Mouse (Mus musculus): ENCODE results near the gene Foxd1. TPM values are rescaled to one million over a fixed set of nuclear protein-coding genes. Genes with fewer than 3 reads are reported as not detected.
A peak's percentile ranks its signal among the peaks of the same experiment; 100 is the strongest.

Foxd1 gene
- polyA plus RNA-seq, 1 experiment from 2014 or later = not detected

- peaks cover 9% of the 10 kb centered on the region for H3K36me3 ChIP-seq (ENCODE audit: control insufficient read depth, insufficient read depth, low read length)
- no peak for ATAC-seq (ENCODE audit: low FRiP score, low TSS enrichment)
These were observed 42.4 kb upstream of the Foxd1 start for GRCm38 (mm10) chr13:98311597-98311996.

GRCm38 (mm10) chr13:98313631-98314030, 40.4 kb upstream of the Foxd1 start:
- Histone ChIP-seq H3K27ac (replicated peaks) (no peak overlapping the region), H3K4me3 (ENCODE audit: low read depth, low read length) (no peak overlapping the region), H3K9me3 (ENCODE audit: control insufficient read depth, low read length) (no peaks in the 10 kb centered on the region), H3K4me1 (replicated peaks; ENCODE audit: control insufficient read depth, insufficient read depth) (no peaks in the 10 kb centered on the region; the same call in 1 of the 2 replicates), H3K27me3 (ENCODE audit: control insufficient read depth, insufficient read depth, low read length) (no peaks in the 10 kb centered on the region), H3K4me2 (replicated peaks; ENCODE audit: low read depth) (no peak overlapping the region), H3K36me3 (ENCODE audit: control insufficient read depth, insufficient read depth, low read length) (peaks cover 9% of the 10 kb centered on the region), H3K9ac (ENCODE audit: low read length) (no peak overlapping the region)
- 55% methylated on average over 7 of the region's 7 CpGs for whole genome bisulfite sequencing
- TF ChIP-seq EP300 (optimal IDR thresholded peaks at IDR 0.05) (no peak), CTCF (IDR thresholded peaks at IDR 0.05; ENCODE audit: low read depth) (no peak)
- DNase-seq (ENCODE audit: low spot score) (no peak), ATAC-seq (ENCODE audit: low FRiP score, low TSS enrichment) (no peak)

More at GRCm38 (mm10) chr13:98311597-98311996, 42.4 kb upstream of the Foxd1 start:
- Histone ChIP-seq H3K4me3 (ENCODE audit: low read depth, low read length) (no peak overlapping the region), H3K9me3 (ENCODE audit: control insufficient read depth, low read length) (no peaks in the 10 kb centered on the region), H3K9ac (ENCODE audit: low read length) (no peak overlapping the region), H3K27me3 (ENCODE audit: control insufficient read depth, insufficient read depth, low read length) (no peaks in the 10 kb centered on the region), H3K27ac (replicated peaks) (no peak overlapping the region), H3K4me1 (replicated peaks; ENCODE audit: control insufficient read depth, insufficient read depth) (no peaks in the 10 kb centered on the region; the same call in 1 of the 2 replicates), H3K4me2 (replicated peaks; ENCODE audit: low read depth) (no peak overlapping the region)
- WGBS = 87% methylated on average over 5 of the region's 5 CpGs
- no peak for TF ChIP-seq EP300 (optimal IDR thresholded peaks at IDR 0.05)
- DNase-seq (ENCODE audit: low spot score) = no peak

DNA sequence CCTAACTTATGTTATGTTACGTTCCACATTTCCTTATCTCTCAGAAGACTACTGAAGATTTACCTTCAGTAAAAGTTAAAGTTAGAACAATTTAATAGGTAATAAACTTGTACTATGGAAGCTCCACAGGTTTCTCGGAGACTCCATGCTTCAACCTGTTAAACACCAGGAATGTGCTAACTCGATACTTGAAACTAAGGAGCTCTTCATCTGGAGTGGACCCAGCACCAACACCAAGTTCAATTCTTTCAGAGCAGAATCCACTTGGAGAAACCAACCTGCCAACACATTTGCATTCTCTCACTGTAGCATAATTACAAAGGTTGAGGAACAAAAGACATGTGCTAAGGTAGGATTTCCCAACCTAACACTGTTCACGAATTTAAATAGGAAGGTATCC, 38.9 kb upstream of the Foxd1 start:
- no peak for ATAC-seq (ENCODE audit: low FRiP score, low TSS enrichment)
- H3K27me3 ChIP-seq (ENCODE audit: control insufficient read depth, insufficient read depth, low read length) = no peaks in the 10 kb centered on the region
- H3K4me2 ChIP-seq (replicated peaks; ENCODE audit: low read depth) = no peak overlapping the region
- no peak for DNase-seq (ENCODE audit: low spot score)
- no peak for TF ChIP-seq EP300 (optimal IDR thresholded peaks at IDR 0.05)
- TF ChIP-seq CTCF (IDR thresholded peaks at IDR 0.05; ENCODE audit: low read depth) = no peak
- 55% methylated on average over 4 of the region's 4 CpGs for WGBS
- no peak overlapping the region for H3K27ac ChIP-seq (replicated peaks)
- H3K9ac ChIP-seq (ENCODE audit: low read length) = no peak overlapping the region
- H3K36me3 ChIP-seq (ENCODE audit: control insufficient read depth, insufficient read depth, low read length) = peaks cover 9% of the 10 kb centered on the region
- no peak overlapping the region for H3K4me3 ChIP-seq (ENCODE audit: low read depth, low read length)
- H3K9me3 ChIP-seq (ENCODE audit: control insufficient read depth, low read length) = no peaks in the 10 kb centered on the region
- H3K4me1 ChIP-seq (replicated peaks; ENCODE audit: control insufficient read depth, insufficient read depth) = no peaks in the 10 kb centered on the region; the same call in 1 of the 2 replicates

DNA sequence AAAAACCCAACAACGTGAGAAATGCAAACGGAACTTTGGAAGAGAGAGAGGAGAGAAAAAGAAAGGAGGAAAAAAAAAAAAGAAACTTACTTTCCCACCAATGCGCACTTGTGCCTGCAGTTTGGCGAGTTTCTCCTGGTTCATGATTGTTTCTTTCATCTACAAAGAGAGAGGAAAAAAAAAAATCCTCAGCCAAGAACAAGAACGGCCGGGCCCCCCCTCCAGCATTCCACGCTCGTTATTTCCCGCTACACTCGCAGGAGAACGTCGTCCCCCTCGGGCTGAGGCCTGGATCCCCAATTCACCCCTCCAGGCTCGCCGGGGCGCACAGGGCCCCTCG, 37.9 kb upstream of the Foxd1 start:
- H3K27ac ChIP-seq (replicated peaks) = peak overlapping the region; percentile 96
- peak overlapping the region; percentile 71 for H3K4me2 ChIP-seq (replicated peaks; ENCODE audit: low read depth)
- no peaks in the 10 kb centered on the region; the same call in 1 of the 2 replicates for H3K4me1 ChIP-seq (replicated peaks; ENCODE audit: control insufficient read depth, insufficient read depth)
- H3K9me3 ChIP-seq (ENCODE audit: control insufficient read depth, low read length) = no peaks in the 10 kb centered on the region
- ATAC-seq (ENCODE audit: low FRiP score, low TSS enrichment) (no peak), DNase-seq (ENCODE audit: low spot score) (no peak)
- H3K27me3 ChIP-seq (ENCODE audit: control insufficient read depth, insufficient read depth, low read length) = no peaks in the 10 kb centered on the region
- WGBS = under 1% methylated on average over 16 of the region's 17 CpGs
- TF ChIP-seq EP300 (optimal IDR thresholded peaks at IDR 0.05) = no peak
- peaks cover 9% of the 10 kb centered on the region for H3K36me3 ChIP-seq (ENCODE audit: control insufficient read depth, insufficient read depth, low read length)
- peak overlapping the region; percentile 96 for H3K4me3 ChIP-seq (ENCODE audit: low read depth, low read length)
- peak overlapping the region; percentile 98 for H3K9ac ChIP-seq (ENCODE audit: low read length)

DNA sequence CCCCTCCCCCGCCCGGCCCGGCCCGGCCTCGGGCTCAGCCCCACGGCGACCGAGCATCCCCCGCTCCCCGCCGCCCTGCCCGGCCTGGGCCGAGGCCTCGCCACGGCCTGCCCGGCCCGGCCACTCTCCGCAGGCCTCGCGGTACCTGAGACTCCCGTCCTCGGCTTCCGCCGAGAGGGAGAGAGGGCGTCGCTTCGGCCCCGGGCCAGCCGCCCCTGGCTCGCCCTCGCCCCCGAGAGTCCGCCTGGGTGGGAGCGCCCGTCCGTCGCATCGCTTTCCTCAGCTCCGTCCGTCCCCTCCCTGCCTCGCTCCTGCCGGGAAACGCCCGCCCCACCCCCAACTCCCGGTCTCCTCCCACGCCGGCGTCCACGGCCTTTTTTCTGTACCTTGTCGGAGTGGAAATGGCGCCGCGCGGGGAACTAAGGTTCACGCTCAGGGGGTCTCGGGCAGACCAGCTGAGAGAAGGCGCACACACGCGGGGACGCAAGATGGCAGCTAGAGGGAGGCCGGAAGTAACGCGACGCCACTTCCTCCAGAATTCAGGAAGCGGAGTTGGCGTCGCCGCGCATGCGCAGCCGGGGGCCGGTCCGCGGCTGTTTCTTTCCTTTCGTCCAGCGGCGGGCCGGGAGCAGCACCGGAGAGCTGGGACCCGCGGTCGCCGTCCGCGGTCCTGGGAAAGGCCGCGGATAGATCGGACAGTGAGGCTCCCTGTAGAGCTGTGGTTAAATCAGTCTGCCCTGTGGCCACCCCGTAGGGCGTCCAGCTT, 37.4 kb upstream of the Foxd1 start, which contains the start of gene Btf3:
Gene Btf3, minus strand, starts transcription at position 527 of the 766 bp plus-strand sequence.
- peak; percentile 96 for DNase-seq (ENCODE audit: low spot score)

GRCm38 (mm10) chr13:98317246-98317677, 36.8 kb upstream of the Foxd1 start:
- no peaks in the 10 kb centered on the region; the same call in 1 of the 2 replicates for H3K4me1 ChIP-seq (replicated peaks; ENCODE audit: control insufficient read depth, insufficient read depth)
- no peak for TF ChIP-seq EP300 (optimal IDR thresholded peaks at IDR 0.05)
- TF ChIP-seq CTCF (IDR thresholded peaks at IDR 0.05; ENCODE audit: low read depth) = peak; percentile 61; the same call in 1 of the 2 replicates
- ATAC-seq (ENCODE audit: low FRiP score, low TSS enrichment) = no peak
- H3K27ac ChIP-seq (replicated peaks) = peak overlapping the region; percentile 96
- peak overlapping the region; percentile 96 for H3K4me3 ChIP-seq (ENCODE audit: low read depth, low read length)
- no peaks in the 10 kb centered on the region for H3K27me3 ChIP-seq (ENCODE audit: control insufficient read depth, insufficient read depth, low read length)
- no peaks in the 10 kb centered on the region; the same call in 1 of the 2 replicates for H3K36me3 ChIP-seq (ENCODE audit: control insufficient read depth, insufficient read depth, low read length)
- no peaks in the 10 kb centered on the region for H3K9me3 ChIP-seq (ENCODE audit: control insufficient read depth, low read length)
- 1% methylated on average over 16 of the region's 16 CpGs for WGBS
- H3K4me2 ChIP-seq (replicated peaks; ENCODE audit: low read depth) = peak overlapping the region; percentile 73
- peak overlapping the region; percentile 98 for H3K9ac ChIP-seq (ENCODE audit: low read length)
- no peak for DNase-seq (ENCODE audit: low spot score)

More for the DNA sequence above, 37.4 kb upstream of the Foxd1 start, which contains the start of gene Btf3:
- H3K27me3 ChIP-seq (ENCODE audit: control insufficient read depth, insufficient read depth, low read length) = no peaks in the 10 kb centered on the region
- peak within 1 kb of the TSS; percentile 73 for H3K4me2 ChIP-seq (replicated peaks; ENCODE audit: low read depth)
- peak within 1 kb of the TSS; percentile 96 for H3K27ac ChIP-seq (replicated peaks)
- peak within 1 kb of the TSS; percentile 98 for H3K9ac ChIP-seq (ENCODE audit: low read length)
- WGBS = under 1% methylated on average over 83 of the region's 90 CpGs
- peaks cover 4% of the 10 kb centered on the region for H3K36me3 ChIP-seq (ENCODE audit: control insufficient read depth, insufficient read depth, low read length)
- H3K9me3 ChIP-seq (ENCODE audit: control insufficient read depth, low read length) = no peaks in the 10 kb centered on the region
- peak; percentile 92 for ATAC-seq (ENCODE audit: low FRiP score, low TSS enrichment)
- peak; percentile 60 for TF ChIP-seq EP300 (optimal IDR thresholded peaks at IDR 0.05)
- no peak; the same call in 1 of the 2 replicates for TF ChIP-seq CTCF (IDR thresholded peaks at IDR 0.05; ENCODE audit: low read depth)
- H3K4me3 ChIP-seq (ENCODE audit: low read depth, low read length) = peak within 1 kb of the TSS; percentile 96
- H3K4me1 ChIP-seq (replicated peaks; ENCODE audit: control insufficient read depth, insufficient read depth) = no peaks in the 10 kb centered on the region; the same call in 1 of the 2 replicates

All from stomach, postnatal 0 days (tissue).